Comparison of ENCODE assay signal across 13 mouse cellular contexts in the genomic region with DNA sequence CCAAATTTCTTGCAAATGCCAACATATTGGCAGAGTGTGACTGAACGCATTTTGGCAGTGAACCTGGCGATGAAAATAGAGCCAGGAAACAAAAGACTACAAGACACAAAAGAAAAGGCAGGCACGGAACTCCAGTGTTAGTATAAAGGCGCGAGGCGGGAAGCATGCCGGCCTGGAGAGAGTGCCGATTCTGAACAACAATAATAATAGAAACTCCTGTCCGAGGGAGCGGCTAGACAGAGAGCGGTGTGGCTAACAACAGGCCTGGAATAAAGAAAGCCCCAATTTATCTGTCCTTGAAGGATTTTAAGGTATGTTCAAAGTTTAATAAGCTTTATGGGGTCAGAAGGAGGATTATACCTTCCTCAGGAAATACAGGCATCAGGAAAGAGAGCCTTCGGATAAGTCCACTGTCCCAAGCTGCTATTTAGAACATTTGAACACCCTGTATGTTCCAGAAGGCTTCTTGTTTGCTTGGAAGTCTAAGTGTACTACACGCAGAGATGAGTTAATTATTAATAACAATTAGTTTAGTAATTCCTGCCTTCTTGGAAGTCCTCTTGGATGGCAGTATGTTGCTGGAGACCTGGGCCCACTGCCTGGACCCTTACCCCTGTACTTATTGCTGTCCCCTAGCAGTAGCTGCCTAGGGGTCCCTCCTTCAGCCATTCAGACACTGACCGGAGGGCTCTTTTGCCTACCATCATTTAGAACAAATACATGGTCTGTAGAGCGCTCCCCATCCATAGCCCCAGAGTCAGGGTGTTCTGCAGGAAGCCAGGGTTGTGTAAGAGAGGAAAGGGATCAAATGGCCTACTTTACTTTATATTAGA. TPM values are rescaled to one million over a fixed set of nuclear protein-coding genes. Genes with fewer than 3 reads are reported as not detected.
DNase-seq lines count a peak whose midpoint lies in the region; ATAC-seq and TF ChIP-seq lines count a peak whose summit lies in the region.
"Had no signal": no experiment of that assay in that cellular context is flagged by ENCODE, and none has a peak within 500 bp of the region (broad histone marks: within the 10 kb centered on the region; RNA-seq: fewer than 3 reads in every experiment).

No protein-coding gene starts in this region.

- no peak overlapping the region for H3K4me3 ChIP-seq in kidney, adult 2 months (ENCODE audit: insufficient read depth, low read depth, low read length)
- H3K4me3 ChIP-seq in stomach, embryonic 15.5 days (replicated peaks) = no peak overlapping the region
- no peak overlapping the region for H3K4me3 ChIP-seq in stomach, postnatal 0 days (ENCODE audit: low read depth, low read length)
- H3K4me3 ChIP-seq in liver, postnatal 0 days (ENCODE audit: low read depth, low read length) = peak overlapping the region; percentile 15; the same call in 1 of the 2 replicates
- no peak overlapping the region for H3K4me3 ChIP-seq in hindbrain, embryonic 16.5 days (ENCODE audit: low read length)
- no peak overlapping the region for H3K4me3 ChIP-seq in neural tube, embryonic 15.5 days (replicated peaks)
- H3K4me3 ChIP-seq: limb, embryonic 15.5 days; midbrain, embryonic 12.5 days had no signal

- peak; percentile 43 for DNase-seq in kidney, adult 2 months
- DNase-seq in kidney, postnatal 10 days = no peak
- no peak for DNase-seq in stomach, postnatal 0 days (ENCODE audit: low spot score)
- DNase-seq in liver, postnatal 0 days = no peak
- DNase-seq: adrenal gland, postnatal 14 days; cerebellum, adult 9-11 months; heart, postnatal 14 days had no signal

- no peaks in the 10 kb centered on the region for H3K27me3 ChIP-seq in kidney, adult 2 months (replicated peaks; ENCODE audit: control insufficient read depth, insufficient read depth, low read length)
- H3K27me3 ChIP-seq in stomach, embryonic 15.5 days (replicated peaks) = no peaks in the 10 kb centered on the region
- no peaks in the 10 kb centered on the region for H3K27me3 ChIP-seq in stomach, postnatal 0 days (ENCODE audit: control insufficient read depth, insufficient read depth, low read length)
- no peaks in the 10 kb centered on the region for H3K27me3 ChIP-seq in liver, postnatal 0 days (ENCODE audit: insufficient read depth, low read length)
- no peaks in the 10 kb centered on the region for H3K27me3 ChIP-seq in hindbrain, embryonic 16.5 days (replicated peaks; ENCODE audit: control insufficient read depth, insufficient read depth, low read length)
- no peaks in the 10 kb centered on the region for H3K27me3 ChIP-seq in neural tube, embryonic 15.5 days (replicated peaks)
- H3K27me3 ChIP-seq: limb, embryonic 15.5 days; midbrain, embryonic 12.5 days had no signal

- no peak for ATAC-seq in stomach, embryonic 15.5 days (ENCODE audit: insufficient read depth, low FRiP score, low read depth)
- no peak for ATAC-seq in stomach, postnatal 0 days (ENCODE audit: low FRiP score, low TSS enrichment)
- peak; percentile 22; the same call in 1 of the 2 replicates for ATAC-seq in liver, postnatal 0 days
- no peak for ATAC-seq in hindbrain, embryonic 16.5 days
- no peak for ATAC-seq in neural tube, embryonic 15.5 days (ENCODE audit: low FRiP score)
- ATAC-seq: inflammation-experienced regulatory T-cells, adult 6 months had no signal

- H3K9ac ChIP-seq in stomach, embryonic 15.5 days = no peak overlapping the region
- no peak overlapping the region for H3K9ac ChIP-seq in stomach, postnatal 0 days (ENCODE audit: low read length)
- H3K9ac ChIP-seq in liver, postnatal 0 days (replicated peaks) = peak overlapping the region; percentile 32; the same call in 1 of the 2 replicates
- no peak overlapping the region for H3K9ac ChIP-seq in hindbrain, embryonic 16.5 days (ENCODE audit: low read depth, low read length)
- no peak overlapping the region for H3K9ac ChIP-seq in neural tube, embryonic 15.5 days (replicated peaks)
- H3K9ac ChIP-seq: limb, embryonic 15.5 days; midbrain, embryonic 12.5 days had no signal

- no peak overlapping the region for H3K27ac ChIP-seq in kidney, adult 2 months (ENCODE audit: insufficient read depth, low read depth, low read length)
- peak overlapping the region; percentile 45; the same call in 1 of the 2 replicates for H3K27ac ChIP-seq in stomach, embryonic 15.5 days
- no peak overlapping the region; the same call in 1 of the 2 replicates for H3K27ac ChIP-seq in stomach, postnatal 0 days (replicated peaks)
- peak overlapping the region; percentile 85 for H3K27ac ChIP-seq in liver, postnatal 0 days (ENCODE audit: low read depth)
- H3K27ac ChIP-seq in hindbrain, embryonic 16.5 days (ENCODE audit: low read depth, low read length) = no peak overlapping the region
- H3K27ac ChIP-seq in neural tube, embryonic 15.5 days (replicated peaks) = no peak overlapping the region
- H3K27ac ChIP-seq: limb, embryonic 15.5 days; midbrain, embryonic 12.5 days had no signal

- H3K36me3 ChIP-seq in kidney, adult 2 months (ENCODE audit: control insufficient read depth, insufficient read depth, low read length) = no peaks in the 10 kb centered on the region
- H3K36me3 ChIP-seq in stomach, embryonic 15.5 days = no peaks in the 10 kb centered on the region
- H3K36me3 ChIP-seq in stomach, postnatal 0 days (ENCODE audit: control insufficient read depth, insufficient read depth, low read length) = no peaks in the 10 kb centered on the region
- H3K36me3 ChIP-seq in liver, postnatal 0 days (replicated peaks; ENCODE audit: insufficient read depth, low read length) = no peaks in the 10 kb centered on the region
- no peaks in the 10 kb centered on the region for H3K36me3 ChIP-seq in hindbrain, embryonic 16.5 days (ENCODE audit: control insufficient read depth, insufficient read depth, low read length)
- no peaks in the 10 kb centered on the region for H3K36me3 ChIP-seq in neural tube, embryonic 15.5 days
- H3K36me3 ChIP-seq: limb, embryonic 15.5 days; midbrain, embryonic 12.5 days had no signal

- no peak for TF ChIP-seq CTCF in kidney, adult 2 months (conservative IDR thresholded peaks at IDR 0.05; ENCODE audit: insufficient read depth, insufficient read length, low read depth, low read length)
- no peak for TF ChIP-seq CTCF in stomach, postnatal 0 days (IDR thresholded peaks at IDR 0.05; ENCODE audit: low read depth)
- no peak for TF ChIP-seq CTCF in liver, postnatal 0 days (IDR thresholded peaks at IDR 0.05; ENCODE audit: low read depth)

- TF ChIP-seq POLR2A in kidney, adult 2 months (IDR thresholded peaks at IDR 0.05; ENCODE audit: low read depth, low read length) = no peak

- TF ChIP-seq EP300 in stomach, postnatal 0 days (optimal IDR thresholded peaks at IDR 0.05) = no peak
- TF ChIP-seq EP300 in liver, postnatal 0 days (IDR thresholded peaks at IDR 0.05; ENCODE audit: low read depth) = peak; percentile 18; the same call in 1 of the 2 replicates

- H3K4me1 ChIP-seq in kidney, adult 2 months (ENCODE audit: control insufficient read depth, insufficient read depth, low read length) = peaks cover 10% of the 10 kb centered on the region; the same call in 1 of the 2 replicates
- H3K4me1 ChIP-seq in stomach, embryonic 15.5 days = no peaks in the 10 kb centered on the region
- H3K4me1 ChIP-seq in stomach, postnatal 0 days (replicated peaks; ENCODE audit: control insufficient read depth, insufficient read depth) = no peaks in the 10 kb centered on the region
- peaks cover 8% of the 10 kb centered on the region; the same call in 1 of the 2 replicates for H3K4me1 ChIP-seq in liver, postnatal 0 days (ENCODE audit: insufficient read depth)
- H3K4me1 ChIP-seq in hindbrain, embryonic 16.5 days (ENCODE audit: control insufficient read depth, insufficient read depth, low read depth, low read length) = no peaks in the 10 kb centered on the region
- no peaks in the 10 kb centered on the region for H3K4me1 ChIP-seq in neural tube, embryonic 15.5 days
- H3K4me1 ChIP-seq: limb, embryonic 15.5 days had no signal

- 0 out of 2 replicates have a peak overlapping the region, but pooled peaks have one; percentile 10 for H3K4me2 ChIP-seq in stomach, embryonic 15.5 days
- H3K4me2 ChIP-seq in stomach, postnatal 0 days (replicated peaks; ENCODE audit: low read depth) = no peak overlapping the region
- peak overlapping the region; percentile 59 for H3K4me2 ChIP-seq in liver, postnatal 0 days (ENCODE audit: low read depth, low read length)
- H3K4me2 ChIP-seq in hindbrain, embryonic 16.5 days (ENCODE audit: low read length) = no peak overlapping the region
- H3K4me2 ChIP-seq in neural tube, embryonic 15.5 days = no peak overlapping the region
- H3K4me2 ChIP-seq: limb, embryonic 15.5 days; midbrain, embryonic 12.5 days had no signal

- WGBS in kidney, adult 2 months = 53% methylated on average over 15 of the region's 15 CpGs
- 69% methylated on average over 15 of the region's 15 CpGs for WGBS in stomach, embryonic 15.5 days
- WGBS in stomach, postnatal 0 days = 55% methylated on average over 15 of the region's 15 CpGs
- 59% methylated on average over 15 of the region's 15 CpGs for WGBS in liver, postnatal 0 days (ENCODE audit: insufficient replicate concordance)
- WGBS in hindbrain, embryonic 16.5 days = 48% methylated on average over 15 of the region's 15 CpGs
- 47% methylated on average over 15 of the region's 15 CpGs for WGBS in neural tube, embryonic 15.5 days

- no peaks in the 10 kb centered on the region for H3K9me3 ChIP-seq in stomach, embryonic 15.5 days
- H3K9me3 ChIP-seq in stomach, postnatal 0 days (ENCODE audit: control insufficient read depth, low read length) = no peaks in the 10 kb centered on the region
- H3K9me3 ChIP-seq in liver, postnatal 0 days (ENCODE audit: low read length) = no peaks in the 10 kb centered on the region
- no peaks in the 10 kb centered on the region for H3K9me3 ChIP-seq in hindbrain, embryonic 16.5 days (ENCODE audit: control insufficient read depth, low read length)
- H3K9me3 ChIP-seq in neural tube, embryonic 15.5 days (replicated peaks) = no peaks in the 10 kb centered on the region
- H3K9me3 ChIP-seq: limb, embryonic 15.5 days; midbrain, embryonic 12.5 days had no signal

RNA-seq across cellular contexts. Expression of a gene that starts 35.0 kb away (rescaled TPM):
- polyA plus RNA-seq in kidney, adult 2 months (2012; rRNA removed) = 0.53 and 0.55 TPM in 2 replicates
- 11.0 and 11.7 TPM in 2 replicates for polyA plus RNA-seq in stomach, embryonic 15.5 days (2015; fragmentation: Nextera tagmentation; extraction: Ambion mirVana)
- 3.4 and 3.5 TPM in 2 replicates for polyA plus RNA-seq in stomach, postnatal 0 days (2015; fragmentation: Nextera tagmentation; extraction: Ambion mirVana)
- polyA plus RNA-seq in liver, postnatal 0 days (2015; fragmentation: Nextera tagmentation; extraction: Ambion mirVana) = 0.96 and 0.97 TPM in 2 replicates
- polyA plus RNA-seq in hindbrain, embryonic 16.5 days (2015; fragmentation: Nextera tagmentation; extraction: Ambion mirVana) = 26.6 and 32.9 TPM in 2 replicates
- 23.9 and 34.0 TPM in 2 replicates for polyA plus RNA-seq in neural tube, embryonic 15.5 days (2015; fragmentation: Nextera tagmentation; extraction: Ambion mirVana)

Comparison
In these comparisons a context has a peak if more than half of its experiments do, and no peak if none do; other contexts are left out.
1. H3K27ac ChIP-seq: peak in stomach, embryonic 15.5 days (single experiment) and liver, postnatal 0 days (single experiment); none in kidney, adult 2 months (single experiment), stomach, postnatal 0 days (single experiment), hindbrain, embryonic 16.5 days (single experiment) and neural tube, embryonic 15.5 days (single experiment).
2. H3K4me2 ChIP-seq: peak in stomach, embryonic 15.5 days (single experiment) and liver, postnatal 0 days (single experiment); none in stomach, postnatal 0 days (single experiment), hindbrain, embryonic 16.5 days (single experiment) and neural tube, embryonic 15.5 days (single experiment).